Mouse (Mus musculus): ENCODE data around the gene Rln1.

Rln1 gene

DNA sequence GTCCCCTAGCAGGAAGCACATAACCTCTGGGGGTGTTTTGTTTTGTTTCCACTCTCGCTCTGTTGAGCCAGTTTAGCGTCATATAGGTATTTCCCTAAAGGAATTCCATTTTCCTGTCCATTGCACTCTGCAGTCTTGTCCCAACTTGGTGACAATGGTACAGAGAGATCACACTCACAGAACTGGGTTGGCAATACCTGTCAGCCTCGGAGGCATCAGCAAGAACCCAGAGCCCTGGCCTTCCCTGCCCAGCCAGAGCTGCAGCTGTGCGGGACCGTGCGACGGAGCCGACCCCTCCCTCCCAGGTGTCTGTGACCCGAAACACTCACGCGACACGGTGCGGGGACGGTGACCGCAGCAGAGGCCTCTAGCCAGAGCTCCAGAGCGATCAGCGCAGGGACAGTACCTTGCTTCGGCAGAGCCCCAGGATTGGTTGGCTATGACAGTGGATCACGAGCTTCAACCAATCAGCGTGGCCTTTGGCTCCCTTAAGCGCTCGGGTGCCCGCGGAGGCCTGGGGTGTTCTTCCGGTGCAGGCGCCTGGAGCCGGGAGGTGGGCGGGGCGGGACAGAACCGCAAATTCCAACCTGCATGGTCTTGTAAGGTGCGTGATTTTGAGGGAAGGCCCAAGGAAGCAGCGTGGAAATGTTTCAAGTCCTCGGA is 27.1 kb upstream of the Rln1 start:
- peak; percentile 95 for DNase-seq (ENCODE audit: low read depth)

DNA sequence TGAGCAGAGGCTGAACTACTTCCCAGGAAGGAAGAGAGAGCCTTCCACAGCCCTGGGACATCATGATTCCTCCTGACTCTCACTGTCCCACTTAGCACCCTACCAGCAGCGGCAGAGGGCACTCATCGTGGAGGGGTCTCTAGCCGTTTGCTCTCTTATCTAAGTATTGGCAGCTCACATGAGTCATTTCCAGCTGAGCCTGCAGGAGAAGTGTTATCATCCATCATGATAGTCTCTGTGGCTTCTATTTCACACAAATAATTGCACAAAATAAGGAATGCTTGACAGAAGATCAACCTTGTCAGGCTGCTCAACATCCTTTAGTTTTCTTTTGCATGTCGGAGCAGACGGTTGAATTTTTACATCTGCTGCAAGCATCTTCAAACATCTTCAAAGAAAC is 25.8 kb upstream of the Rln1 start:
- DNase-seq (ENCODE audit: low read depth), result no peak

DNA sequence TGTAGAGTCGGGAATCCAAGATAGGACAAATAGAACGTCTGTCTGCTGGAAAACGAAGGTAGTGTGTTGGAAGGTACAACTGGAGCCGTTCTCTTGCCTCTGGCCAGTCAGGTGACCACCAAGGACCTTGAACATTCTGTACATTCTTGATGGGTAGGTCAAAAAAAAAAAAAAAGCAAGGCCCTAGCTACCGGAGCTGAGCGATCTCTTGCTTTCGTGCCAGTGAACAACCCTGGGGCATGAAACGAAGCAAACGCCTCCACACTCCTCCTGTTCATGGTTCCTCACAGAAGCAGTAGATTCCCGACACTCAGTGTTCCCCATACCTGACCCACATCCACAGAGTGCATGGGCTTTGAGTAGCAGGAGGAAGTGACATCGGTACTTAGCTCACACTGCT is 21.8 kb upstream of the Rln1 start:
- no peak for DNase-seq (ENCODE audit: low read depth)

DNA sequence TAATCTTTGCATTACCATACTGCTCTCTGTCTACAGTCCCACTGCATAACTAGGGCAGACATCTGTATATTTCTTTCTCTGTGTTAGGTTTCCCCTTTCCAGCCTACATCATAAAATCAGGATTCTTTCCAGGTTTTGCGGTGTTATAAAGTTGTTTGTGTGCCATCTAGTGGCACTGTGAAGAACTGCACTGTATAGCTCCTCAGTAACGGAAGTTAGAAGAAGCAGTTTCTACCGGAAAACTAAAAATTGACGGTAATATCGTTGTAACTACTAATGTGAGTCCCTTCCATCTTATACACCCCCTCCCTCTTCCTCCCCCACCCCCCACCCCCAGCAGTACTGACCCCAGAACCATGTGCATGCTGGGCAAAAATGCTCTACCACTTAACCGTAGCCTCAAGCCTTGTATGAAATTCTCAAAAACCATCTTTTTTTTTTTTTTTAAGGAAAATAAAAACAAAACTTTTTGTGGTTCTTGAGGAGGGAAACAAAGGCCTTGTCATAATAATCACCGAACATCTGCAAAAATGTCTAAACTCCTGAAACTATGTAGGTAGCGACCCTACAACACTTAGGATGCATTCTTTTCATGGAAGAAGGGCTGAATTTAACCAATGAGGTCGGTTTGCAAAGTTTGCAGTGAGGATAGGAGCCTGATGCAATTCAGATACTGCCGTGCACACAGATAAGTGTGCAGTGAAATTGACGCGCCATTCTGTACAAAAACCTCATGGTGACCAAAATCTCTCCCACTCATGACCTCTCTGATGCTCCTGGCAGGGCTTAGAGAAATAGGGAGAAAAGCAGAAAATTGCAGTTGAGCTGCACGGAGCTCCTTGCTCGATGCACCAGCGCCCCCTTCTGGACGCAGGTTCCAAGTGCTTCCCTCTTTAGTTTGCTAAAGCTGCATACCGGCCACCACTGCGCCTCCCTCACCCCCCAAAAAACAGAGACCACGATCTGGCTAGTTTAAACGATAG is 20.7 kb upstream of the Rln1 start:
- DNase-seq (ENCODE audit: low read depth), result peak; percentile 95

DNA sequence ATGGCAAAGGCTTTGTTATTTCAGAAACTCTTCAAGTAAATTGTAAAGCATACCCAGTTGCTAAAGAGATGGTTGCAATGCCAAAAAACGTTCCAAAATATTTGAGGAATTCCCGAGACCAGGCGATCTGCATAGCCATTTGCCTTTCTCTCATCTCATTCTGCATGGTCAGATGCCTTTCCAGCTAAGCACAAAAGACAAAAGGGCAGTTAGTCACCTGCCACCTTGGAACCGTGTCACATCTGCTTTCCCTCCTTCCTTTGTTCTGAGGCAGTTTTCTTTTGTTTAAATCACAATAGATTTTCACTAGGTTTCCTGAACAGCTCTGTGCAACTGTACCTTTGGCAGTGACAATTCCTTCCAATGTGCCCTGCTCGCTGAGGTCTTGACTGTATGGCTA is 16.5 kb upstream of the Rln1 start:
- DNase-seq (ENCODE audit: low read depth), result no peak

DNA sequence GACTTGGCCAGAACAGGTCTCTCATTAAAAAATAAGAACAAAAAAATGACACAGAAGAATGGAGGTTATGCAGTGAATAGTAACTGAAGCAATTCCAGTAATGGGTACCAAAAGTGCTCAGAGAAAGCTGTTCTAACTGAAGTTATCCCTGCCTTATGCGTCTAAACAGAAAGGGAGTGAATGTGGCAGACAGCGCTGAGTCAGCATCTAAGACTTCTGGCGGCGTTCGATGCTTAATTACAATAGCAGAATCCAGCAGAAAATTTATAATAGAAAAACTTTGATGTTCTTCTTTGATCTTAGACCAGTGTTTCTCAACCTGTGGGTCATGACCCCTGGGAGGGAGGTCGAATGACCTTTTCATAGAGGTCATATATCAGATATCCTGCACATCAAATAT is 11.2 kb upstream of the Rln1 start:
- no peak for DNase-seq (ENCODE audit: low read depth)

DNA sequence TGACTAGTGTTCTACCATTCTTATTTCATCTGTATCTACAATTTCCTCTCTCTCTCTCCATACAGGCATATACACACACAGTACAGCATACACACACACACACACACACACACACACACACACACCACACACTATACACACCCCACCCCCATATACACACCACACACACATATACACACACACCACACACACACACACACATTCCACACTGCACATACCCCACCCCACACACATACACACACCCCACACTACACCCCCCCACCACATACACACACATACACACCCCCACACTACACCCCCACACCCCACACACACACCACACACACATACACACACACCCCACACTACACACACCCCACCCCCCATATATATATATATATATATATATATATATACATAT is 10.4 kb upstream of the Rln1 start:
- DNase-seq (ENCODE audit: low read depth), result no peak

DNA sequence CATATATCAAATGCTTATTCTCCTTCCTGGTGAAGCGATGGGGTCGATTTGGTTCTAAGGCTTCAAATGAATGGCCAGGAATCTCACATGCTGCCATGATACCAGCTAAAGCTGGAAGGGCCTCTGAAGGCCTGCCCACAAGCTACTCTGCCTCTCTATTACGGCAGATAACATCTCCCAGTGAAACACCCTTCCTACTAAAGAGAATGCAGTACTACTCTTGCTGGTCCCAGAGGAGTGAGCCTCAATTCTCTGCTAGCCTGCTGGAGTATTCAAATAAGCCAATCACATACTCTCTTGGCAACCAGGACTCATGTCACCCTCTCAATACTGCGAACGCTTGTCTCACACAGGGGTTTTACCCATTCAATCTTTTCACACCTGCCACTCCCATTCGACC is 7.8 kb upstream of the Rln1 start:
- DNase-seq (ENCODE audit: low read depth), result no peak

DNA sequence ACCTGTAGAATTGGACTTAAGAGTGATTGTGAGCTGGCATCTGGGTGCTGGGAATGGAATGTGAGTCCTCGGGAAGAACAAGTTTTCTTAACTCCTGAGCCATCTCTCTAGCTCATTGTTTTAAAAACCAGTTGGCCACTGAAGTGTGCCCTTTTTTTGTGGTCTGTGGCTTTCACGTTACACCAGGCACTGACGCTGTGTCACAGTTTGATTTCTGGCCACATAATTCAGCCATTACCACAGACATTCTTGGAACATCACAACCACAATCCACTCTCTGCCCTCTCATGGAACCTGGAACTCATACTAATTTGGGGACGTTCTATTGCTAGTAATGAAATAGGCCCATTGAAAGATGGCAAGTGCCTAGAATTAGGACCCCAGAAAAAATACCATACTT is 6.6 kb upstream of the Rln1 start:
- DNase-seq (ENCODE audit: low read depth), result no peak

DNA sequence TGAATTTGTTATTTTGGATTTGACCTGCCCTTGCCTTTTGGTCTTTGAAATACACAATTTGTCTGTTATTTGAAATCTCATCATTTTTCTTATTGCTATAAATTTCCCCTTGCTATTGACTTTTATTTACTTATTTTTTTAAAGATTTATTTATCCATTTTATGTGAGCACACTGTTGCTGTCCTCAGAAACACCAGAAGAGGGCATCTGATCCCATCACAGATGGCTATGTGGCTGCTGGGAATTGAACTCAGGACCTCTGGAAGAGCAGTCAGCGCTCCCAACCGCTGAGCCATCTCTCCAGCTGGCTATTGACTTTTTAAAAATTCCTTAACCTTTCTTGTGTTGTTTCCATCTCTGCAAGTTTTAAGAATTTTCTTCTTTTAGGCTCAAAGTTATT is 2.2 kb upstream of the Rln1 start:
- no peak for DNase-seq (ENCODE audit: low read depth)

DNA sequence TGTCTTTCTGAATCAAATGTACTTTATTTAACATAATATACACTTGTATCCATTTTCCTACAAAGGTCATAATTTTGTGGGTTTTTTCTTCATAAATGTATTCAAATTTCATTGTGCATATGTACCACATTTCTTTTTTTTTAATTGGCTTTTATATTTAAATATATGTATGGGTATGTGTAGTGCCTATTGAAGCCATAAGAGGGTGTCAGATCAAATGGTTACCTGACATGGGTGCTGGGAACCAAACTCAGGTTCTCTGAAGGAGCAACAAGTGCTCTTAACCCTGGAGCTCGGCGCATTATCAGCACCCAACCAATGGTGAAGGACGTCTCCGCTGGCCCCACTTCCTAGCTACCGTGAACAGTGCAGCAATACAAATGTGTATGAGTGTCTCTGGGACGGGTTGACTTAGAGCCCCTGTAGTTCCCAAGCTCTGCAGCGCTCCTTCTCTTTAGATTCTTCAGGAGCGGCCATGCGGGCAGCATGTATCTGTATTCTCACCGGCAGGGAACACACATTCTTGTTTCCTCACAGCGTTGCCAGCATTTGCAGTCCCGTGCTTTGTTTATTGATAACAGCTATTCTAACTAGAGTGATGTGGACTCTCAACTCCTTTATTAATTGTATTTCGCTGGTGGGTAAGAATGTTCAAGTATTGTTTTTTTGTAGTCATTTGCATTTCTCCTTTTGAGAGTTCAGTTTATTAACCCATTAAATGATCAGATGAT is 7.5 kb downstream of the Rln1 start:
- DNase-seq (ENCODE audit: low read depth), result peak; percentile 25

DNA sequence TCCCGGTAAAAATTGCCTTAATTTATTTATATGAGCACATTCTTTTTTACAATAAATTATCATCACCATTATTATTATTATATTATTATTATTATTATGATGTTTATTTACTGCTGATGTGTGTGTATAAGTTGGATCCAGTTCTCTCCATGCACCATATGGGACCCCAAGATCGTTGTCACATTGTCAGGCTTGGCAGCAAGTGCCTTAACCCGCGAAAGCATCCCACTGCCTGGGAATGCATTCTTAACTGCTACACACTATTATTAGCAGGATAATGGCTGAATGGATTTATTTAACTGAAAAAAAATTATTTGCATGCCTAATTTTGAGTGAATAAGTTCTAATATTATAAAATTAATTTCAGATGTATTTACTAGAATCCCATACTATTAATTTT is 8.1 kb downstream of the Rln1 start:
- DNase-seq (ENCODE audit: low read depth), result no peak

DNA sequence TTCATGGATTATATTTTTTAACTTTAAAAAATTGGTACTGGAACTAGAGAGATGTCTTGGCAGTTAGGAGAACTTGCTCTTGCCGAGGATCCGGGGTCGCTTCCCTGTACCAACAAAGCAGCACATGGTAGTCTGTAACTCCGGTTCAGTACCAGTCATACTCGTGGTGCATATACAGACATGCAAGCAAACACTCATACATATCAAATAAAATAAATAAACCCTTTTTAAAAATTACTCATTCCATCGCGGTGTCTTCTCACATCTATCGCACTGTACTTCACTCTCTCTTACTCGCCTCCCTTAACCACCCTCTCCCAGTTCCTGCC is 8.7 kb downstream of the Rln1 start:
- DNase-seq (ENCODE audit: low read depth), result peak; percentile 25

DNA sequence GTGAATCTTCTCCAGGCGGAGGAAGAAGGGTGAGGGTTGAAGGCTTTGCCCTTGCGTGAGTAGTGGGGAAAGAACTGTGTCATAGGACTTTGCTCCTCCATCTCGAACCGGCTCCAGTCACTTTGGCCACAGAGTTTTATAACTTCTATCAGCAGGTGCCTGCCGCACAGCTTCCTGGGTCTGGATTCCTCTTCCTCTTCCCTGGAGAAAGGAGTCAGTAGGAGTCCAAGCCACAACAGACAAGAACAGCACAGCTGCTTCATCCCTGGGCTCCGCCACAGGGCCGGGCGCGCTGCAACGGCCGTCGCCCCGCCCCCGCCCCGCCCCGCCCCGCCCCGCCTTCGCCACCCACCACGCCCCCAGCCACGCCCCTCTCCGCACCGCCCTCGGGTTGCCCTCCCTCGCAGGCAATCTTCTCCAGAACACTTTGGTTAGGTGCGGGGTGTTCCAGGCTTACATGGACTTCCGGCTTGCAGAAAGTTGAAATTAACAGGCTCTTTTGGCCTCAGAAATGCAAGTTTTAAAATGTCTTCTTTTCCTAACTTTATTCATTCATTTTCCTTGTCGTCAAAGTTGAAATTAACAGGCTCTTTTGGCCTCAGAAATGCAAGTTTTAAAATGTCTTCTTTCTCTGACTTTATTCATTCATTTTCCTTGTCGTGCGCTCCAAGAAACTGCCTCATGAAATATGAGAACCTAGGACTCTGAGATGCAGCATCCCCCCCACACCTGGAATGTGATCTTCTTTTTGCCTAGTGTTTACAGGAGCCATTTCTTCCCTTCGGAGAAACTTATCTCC is 9.2 kb downstream of the Rln1 start, which contains the start of gene Insl6:
Gene Insl6, minus strand, starts transcription at position 304 of the 799 bp plus-strand sequence.
- DNase-seq (ENCODE audit: low read depth), result peak; percentile 80

DNA sequence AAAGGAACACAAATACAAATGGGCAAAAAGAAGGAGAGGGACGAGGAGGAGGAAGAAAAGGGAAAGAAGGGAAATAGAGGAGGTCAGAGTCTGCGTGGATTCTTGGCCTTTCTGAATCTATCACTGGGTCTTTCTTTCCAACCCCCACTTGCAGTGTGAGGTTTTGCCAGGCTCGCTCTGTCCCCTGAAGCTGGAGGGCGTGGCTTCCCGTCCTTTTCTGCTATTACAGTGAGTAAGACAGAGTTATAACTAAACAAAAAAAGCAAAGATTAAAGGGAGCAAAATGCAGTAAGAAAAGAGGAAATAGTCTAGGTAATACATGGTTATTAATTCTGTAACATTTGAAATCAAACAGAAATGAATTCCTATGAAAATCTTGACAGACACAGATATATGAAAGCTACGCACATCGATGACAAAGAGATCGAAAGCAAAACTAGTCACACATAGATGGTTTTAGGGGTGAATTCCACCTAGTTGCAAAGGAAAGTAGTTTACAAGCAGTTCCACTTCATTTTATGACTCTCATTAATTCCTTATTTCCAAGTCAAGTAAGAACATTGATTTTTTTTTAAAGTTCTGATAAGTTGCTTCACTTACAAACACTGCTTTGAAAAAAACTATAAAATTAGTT is 10.9 kb downstream of the Rln1 start:
- peak; percentile 85 for DNase-seq (ENCODE audit: low read depth)

DNA sequence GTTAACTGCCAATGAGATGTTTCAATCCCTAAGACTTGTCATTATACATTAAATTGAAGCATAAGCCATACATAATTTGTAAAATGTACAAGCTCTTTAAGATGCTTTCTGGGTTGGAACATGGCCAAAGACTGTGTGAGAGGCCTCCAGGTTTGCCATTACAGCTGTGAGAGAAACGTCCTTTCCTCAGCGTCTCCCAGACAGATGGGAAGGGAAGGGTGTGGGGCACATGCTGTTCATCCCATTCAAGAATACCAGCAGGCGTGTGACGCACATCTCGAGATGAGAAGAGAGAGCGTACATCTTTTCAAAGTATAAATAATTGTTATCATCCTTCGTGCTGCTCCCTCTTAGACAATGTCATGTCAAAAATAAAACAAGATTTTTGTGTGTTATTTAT is 21.8 kb downstream of the Rln1 start:
- DNase-seq (ENCODE audit: low read depth), result no peak

DNA sequence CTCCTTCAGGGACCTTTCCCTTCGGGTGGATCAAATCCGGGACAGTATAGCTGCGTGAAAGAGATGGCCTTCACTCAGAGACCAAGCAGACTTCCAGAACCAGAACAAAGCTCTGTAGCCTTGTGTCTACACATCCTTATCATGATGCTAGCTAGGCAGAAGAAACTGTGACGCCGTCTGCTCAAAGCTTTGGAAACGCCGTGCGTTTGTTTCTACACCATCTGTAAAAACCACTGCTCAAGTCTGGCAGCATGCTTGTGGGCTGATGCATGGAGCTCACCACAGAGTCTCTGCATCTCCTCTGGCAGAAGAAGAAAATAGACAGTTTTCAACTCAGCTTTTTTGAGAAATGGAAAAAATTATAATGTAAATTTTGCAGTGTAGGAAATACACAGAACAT is 22.7 kb downstream of the Rln1 start:
- DNase-seq (ENCODE audit: low read depth), result no peak

DNA sequence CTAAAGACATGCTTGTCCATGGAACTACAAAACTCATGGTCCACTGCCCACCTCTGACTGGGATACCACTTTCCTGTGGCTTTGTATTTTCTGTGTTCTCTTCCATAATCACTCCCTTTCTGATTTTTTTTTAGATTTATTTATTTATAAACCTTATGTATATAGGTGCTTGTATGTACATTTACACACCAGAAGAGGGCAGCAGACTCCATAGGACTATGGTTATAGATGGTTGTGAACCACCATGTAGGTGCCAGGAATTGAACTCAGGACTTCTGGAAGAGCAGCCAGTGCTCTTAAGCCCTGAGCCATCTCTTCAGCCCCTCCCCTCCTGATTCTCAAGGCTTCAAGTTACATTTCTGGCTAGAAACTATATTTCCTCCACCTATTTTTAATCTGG is 25.6 kb downstream of the Rln1 start:
- DNase-seq (ENCODE audit: low read depth), result peak; percentile 23

DNA sequence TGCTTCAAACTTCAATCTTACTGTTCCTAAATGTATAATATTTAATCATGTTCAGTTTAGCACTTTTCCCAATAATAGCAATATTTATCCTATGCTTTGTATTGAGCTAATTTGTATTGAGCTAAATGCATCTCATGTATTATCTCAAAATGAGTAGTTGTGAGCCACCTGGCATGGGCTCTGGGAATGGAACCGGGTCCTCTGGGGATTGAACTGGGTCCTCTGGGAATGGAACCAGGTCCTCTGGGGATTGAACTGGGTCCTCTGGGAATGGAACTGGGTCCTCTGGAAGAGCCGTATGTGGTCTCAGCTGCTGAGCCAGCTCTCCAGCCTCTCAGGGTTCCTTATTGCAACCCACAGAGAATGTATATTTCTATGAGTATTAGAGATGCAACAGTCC is 32.4 kb downstream of the Rln1 start:
- no peak for DNase-seq (ENCODE audit: low read depth)

DNA sequence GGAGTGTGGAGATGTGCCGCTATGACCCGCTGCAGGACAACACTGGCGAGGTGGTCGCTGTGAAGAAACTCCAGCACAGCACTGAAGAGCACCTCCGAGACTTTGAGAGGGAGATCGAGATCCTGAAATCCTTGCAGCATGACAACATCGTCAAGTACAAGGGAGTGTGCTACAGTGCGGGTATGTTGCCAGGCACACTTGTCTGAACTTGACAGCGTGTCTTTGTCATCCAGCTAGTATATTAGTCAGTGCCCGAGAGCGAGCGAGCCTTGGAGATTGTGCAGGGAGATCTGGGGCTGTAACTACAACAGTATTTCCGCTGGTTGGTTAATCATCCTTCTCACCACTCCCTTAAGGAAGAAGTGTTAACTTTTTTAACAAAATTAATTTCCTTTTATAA is 33.6 kb downstream of the Rln1 start:
- no peak for DNase-seq (ENCODE audit: low read depth)

DNA sequence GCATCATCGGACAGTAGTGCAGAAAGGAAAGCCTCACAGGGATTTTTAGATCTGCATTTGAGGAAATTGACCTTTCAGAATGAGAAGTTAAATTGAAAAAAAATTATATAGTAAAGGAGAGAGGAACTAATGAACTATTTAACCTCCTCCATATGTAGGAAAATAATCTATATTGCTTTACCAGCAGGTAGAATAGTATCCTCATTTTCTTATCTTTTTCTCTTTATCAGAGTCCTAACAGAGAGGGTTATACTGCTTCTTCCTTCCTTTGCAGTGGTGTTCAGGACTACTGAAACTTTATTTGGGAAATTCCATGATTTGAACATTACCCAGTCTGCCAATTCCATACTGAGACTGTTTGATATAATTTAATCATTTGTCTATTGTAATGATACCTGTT is 37.1 kb downstream of the Rln1 start:
- DNase-seq (ENCODE audit: low read depth), result no peak

DNA sequence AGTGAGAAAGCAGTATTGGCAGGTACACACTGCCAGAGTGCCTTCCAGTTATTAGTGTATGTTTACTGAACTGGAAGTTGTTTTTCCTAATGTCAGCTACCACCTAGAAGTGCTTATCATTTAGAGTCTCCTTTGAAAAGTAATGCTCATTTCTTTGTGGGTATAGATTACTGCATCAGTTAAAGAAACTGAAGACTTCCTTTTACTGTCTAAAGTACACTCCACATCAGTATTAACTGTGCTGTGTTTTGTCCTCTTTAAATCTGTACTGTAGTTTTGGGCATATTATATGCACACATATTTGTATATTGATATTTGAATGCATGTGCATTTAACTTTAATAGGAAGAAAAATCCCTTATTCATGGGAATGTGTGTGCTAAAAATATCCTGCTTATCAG is 38.3 kb downstream of the Rln1 start:
- no peak for DNase-seq (ENCODE audit: low read depth)
